Mouse (Mus musculus): ENCODE data around the gene Mboat7.

Gene Mboat7

DNA sequence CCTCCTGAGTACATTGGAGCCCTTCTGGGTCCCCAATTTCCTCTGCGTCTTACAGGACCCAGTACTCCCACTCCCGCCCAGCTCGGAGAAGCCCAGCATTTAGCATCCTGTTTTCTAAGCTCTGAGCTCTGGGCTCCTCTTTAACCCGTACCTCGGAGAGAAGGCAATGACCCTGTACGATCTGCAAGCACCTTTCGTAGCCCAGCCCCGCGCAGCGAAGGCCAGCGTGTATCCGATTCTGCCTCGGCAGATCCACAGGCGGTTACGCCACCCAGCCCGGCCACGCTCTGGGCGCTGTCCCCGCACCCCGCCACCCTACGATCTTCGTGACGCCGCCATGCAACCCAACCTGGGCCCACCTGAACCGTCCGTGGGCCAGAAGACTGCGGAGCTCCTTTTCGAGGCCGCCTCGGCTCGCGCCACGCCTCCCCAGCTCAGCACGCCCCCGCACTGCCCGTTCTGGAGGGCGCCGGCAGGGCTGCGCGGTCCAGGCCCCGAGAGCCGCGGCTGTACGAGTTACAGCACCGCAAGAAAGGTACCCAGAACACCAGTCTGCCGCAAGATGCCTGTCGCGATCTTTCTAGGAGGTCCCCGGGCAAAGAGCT, 839 bp downstream of the Mboat7 start, which contains the start of gene Tsen34:
TSS of gene Tsen34 (plus strand) at position 482 of the 605 bp plus-strand sequence.
- no peak for DNase-seq

- DNase-seq = no peak
These were observed 1.4 kb downstream of the Mboat7 start for GRCm38 (mm10) chr7:3691919-3692318.

- DNase-seq = no peak
These were observed 7.7 kb downstream of the Mboat7 start for GRCm38 (mm10) chr7:3685400-3686187.

- no peak for DNase-seq
These were observed 8.6 kb downstream of the Mboat7 start for GRCm38 (mm10) chr7:3684698-3685097.

GRCm38 (mm10) chr7:3683908-3684550, 9.3 kb downstream of the Mboat7 start:
- DNase-seq = no peak

- peak; percentile 62 to 74 for DNase-seq
These were observed 16.0 kb downstream of the Mboat7 start, which contains the start of gene Tmc4 for GRCm38 (mm10) chr7:3677342-3677741. Tmc4 (minus strand) TSS chr7:3677553.

- DNase-seq = no peak
These were observed 17.0 kb downstream of the Mboat7 start for GRCm38 (mm10) chr7:3676371-3676770.

- no peak for DNase-seq
These were observed 18.1 kb downstream of the Mboat7 start for GRCm38 (mm10) chr7:3675228-3675548.

- peak; percentile 82 to 95 for DNase-seq
These were observed 18.7 kb downstream of the Mboat7 start for GRCm38 (mm10) chr7:3674507-3675227.

GRCm38 (mm10) chr7:3666921-3667391, 26.4 kb downstream of the Mboat7 start:
- peak in 1 of 2 experiments; percentile 8 for DNase-seq

DNA sequence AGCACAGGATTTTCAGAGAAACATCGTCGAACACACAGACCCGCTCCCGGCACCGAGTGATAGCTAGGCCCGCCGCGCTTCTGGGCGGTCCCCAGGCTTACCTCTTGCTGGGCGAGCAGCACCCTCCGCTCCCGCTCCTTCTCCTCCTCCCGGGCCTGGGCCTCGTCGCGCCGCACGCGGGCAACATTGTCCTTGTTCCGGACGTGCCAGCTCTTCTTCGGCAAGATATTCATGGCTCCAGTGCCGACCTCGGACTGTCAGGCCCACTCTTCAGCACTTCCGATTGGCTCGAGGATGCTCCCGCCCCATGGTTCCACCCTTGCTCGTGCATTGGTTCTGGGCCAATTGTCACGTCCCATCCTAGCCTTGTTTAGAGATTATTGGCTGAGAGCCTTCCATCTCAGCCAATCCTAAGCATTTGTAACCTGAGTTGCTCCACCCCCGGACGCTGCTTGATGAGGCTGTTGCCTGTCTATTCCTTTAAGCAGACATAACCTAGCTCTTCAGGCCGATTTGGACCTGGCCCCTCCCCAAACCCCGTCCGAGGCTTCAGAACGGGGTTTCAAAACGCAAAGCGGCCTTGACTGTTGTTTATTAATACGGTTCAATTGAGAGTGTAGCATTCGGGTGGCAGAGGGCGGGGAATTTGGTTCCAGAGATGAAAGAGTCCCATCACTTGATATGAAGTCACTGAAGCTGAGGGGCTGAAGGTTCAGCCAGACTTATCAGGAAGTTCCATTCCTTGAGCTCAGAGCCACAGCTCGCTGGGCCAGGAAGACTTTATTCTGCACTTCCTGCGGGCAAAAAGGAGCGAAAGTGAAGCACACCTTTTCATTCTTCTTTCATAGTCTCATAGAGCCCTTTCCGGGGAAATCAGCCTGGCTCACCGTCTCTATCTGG, 27.9 kb downstream of the Mboat7 start, which contains the start of gene Leng1:
TSS of gene Leng1 (minus strand) at position 626 of the 900 bp plus-strand sequence.
- DNase-seq = peak; percentile 97 to 99

GRCm38 (mm10) chr7:3664524-3665214, 28.7 kb downstream of the Mboat7 start:
- DNase-seq = peak; percentile 67 to 73

DNA sequence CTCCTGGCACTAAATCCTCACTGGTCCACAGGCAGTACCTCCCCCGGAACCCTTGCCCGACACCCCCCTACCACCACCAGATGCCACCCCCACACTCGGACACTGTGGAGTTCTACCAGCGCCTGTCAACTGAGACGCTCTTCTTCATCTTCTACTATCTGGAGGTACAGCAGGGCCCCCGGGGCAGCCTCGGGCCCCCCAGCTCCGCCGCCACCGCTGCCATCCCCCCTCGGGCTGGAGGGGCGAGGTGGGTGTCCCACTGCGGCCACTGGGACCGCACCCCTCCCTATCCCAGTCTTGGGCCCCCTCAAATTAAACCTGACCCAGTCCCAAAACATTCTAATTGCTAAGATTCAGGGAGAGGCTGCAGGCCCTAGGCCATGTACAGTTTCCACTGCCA, 34.7 kb downstream of the Mboat7 start:
- DNase-seq = no peak

DNA sequence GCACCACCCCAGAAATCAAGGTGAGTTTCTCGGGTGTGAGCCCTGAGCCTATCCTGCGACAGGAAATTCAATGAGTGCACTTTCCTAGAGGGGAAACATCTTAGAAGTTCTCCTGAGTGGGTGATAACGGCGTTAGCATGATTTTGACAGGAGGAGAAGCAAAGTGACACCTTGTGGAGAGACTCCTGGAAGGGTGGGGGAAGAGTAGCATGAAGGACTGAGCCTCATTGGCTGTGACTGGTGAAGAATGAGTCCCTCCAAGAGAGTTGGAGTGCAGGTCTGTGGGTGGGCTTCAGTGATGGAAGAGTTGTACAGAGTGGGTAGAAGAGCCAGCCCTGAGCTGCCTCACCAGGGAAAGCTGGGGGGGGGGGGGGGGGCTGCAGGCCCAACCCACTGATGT, 36.4 kb downstream of the Mboat7 start:
- no peak for DNase-seq

DNA sequence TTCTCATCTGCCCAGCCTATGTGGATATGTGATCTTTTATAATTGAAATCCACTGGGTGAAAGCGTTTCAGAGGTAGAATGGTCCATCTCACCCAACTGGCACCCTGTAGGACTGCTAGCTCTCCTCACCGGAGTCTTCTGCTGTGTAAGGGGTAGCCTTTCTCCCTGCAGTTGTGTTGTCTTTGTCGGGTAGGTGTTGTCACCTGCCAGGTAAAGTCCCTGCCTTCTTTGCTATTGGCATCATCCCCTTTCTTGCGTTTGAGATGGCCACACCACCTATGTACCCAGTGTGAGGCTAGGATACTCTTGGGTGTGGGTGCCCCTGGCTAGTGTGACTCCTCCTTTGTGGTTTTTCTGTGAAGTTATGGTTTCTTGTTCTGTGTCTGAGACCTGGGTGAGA, 46.7 kb downstream of the Mboat7 start:
- no peak for DNase-seq

- DNase-seq = no peak
These were observed 47.1 kb downstream of the Mboat7 start for GRCm38 (mm10) chr7:3646188-3646587.

- peak in 1 of 2 experiments; percentile 3 for DNase-seq
These were observed 47.8 kb downstream of the Mboat7 start for GRCm38 (mm10) chr7:3645488-3646025.

DNA sequence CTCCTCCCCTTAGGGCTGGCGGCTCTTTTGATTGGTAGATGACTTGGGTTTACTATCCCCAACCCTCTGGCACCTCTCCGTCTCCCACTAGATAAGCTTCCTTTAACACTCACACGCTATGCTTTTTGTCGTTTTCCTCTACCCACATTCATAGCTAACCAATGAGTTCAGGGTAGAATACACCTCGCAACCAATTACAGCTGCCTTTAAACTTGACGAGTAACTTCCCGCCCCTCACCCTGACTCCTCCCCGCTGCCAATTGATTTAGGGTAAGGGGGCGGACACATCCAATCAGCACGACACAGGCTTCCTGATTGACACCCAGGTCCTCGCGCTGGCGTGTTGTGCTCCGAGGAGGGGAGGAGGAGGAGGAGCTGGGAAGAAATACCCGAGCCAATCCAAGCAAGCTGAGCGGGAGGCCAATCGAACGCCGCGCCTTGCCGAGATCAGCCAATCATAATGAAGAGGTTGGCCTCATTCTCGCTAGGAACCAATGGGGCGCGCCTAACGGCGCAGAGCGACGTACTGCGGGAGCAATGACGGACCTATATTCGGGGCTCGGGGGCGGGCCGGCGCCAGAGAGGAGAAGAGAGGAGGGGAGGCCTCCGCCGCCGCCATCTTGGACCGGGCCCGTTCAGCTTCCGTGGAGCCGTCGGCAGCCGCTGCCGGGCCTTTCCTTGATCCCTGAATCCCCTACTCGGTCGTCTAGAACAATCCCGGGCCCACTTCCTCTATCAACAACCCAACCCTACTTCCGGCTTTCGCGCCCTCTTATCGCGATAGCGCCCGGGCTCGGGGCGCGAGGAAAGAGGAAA, 48.4 kb downstream of the Mboat7 start, which contains the start of gene Cnot3:
TSS of gene Cnot3 (plus strand) at position 597 of the 816 bp plus-strand sequence.
- DNase-seq = peak; percentile 97 to 100

- DNase-seq = peak in 1 of 2 experiments; percentile 94
These were observed 49.0 kb downstream of the Mboat7 start for GRCm38 (mm10) chr7:3644348-3644671.

DNA sequence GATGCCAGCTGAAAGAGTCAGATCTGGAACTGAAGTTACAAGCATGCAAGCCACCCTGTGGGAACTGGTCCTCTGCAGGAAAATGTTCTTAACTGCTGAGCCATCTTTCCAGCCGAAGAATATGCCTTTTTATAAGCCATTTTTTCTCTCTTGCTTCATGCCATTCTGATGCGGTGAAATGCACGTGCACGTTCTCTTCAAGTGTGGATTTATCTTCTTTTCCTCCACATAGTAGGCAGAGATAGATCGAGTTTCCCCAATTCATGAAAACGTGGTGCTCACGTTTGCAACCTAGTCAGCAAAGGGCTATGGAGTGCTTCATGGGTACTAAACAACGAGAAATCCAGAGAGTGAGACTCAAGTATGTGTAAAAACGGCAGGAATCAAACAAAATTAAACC, 49.5 kb downstream of the Mboat7 start:
- DNase-seq = no peak
